Mouse (Mus musculus): Measurements from ENCODE around the gene Acbd4.

DNA sequence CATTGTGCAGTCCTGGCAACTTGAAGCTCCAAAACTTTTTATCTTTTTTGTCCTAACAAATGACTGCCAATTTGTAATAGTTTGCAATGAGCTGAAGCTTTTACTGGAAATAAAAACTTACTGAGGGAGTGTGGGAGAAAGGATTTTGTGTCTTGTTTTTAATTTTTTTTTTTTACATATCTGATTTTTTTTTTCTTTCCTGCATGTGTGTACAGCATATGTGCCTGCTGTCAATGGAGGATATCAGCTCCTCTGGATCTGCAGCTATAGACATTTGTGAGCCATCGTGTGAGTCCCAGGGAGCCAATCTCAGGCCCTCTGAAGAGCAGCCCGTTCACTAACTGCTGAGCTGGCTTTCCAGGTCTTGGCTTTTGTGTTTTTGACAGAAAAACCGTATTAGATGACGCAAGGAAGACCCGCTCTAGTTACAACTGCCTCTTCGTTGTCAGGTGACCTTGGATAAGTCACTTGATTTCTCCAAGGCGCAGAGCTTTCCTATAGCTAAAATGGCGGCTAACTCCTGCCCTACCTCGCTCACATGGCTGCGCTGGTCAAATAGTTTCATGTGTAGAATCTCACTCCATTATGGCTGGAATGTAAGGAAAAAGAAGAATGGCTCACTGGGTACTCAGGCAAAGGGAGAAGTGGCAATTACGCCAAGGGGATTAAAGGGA, 12.9 kb downstream of the Acbd4 start:
- TF ChIP-seq CTCF (IDR thresholded peaks at IDR 0.05; ENCODE audit: low read depth) (no peak), EP300 (optimal IDR thresholded peaks at IDR 0.05) (no peak)

Data from stomach, postnatal 0 days (tissue).